Mouse (Mus musculus): ENCODE measurements around the gene Ero1l. TPM values are rescaled to one million over a fixed set of nuclear protein-coding genes. Genes with fewer than 3 reads are reported as not detected.

Gene Ero1l
- polyA plus RNA-seq, 1 experiment from 2014 or later: 96.6 TPM

- Histone ChIP-seq H3K36me3 (ENCODE audit: control insufficient read depth, insufficient read depth) (peaks cover 15% of the 10 kb centered on the region), H3K9me3 (ENCODE audit: control insufficient read depth) (no peaks in the 10 kb centered on the region), H3K27ac (ENCODE audit: low read depth, low read length) (no peak overlapping the region), H3K9ac (ENCODE audit: low read depth, low read length) (peak overlapping the region; percentile 93; the same call in 1 of the 2 replicates), H3K4me3 (ENCODE audit: low read depth, low read length) (peak overlapping the region; percentile 94), H3K4me2 (replicated peaks; ENCODE audit: low read depth) (peak overlapping the region; percentile 55), H3K27me3 (replicated peaks; ENCODE audit: control insufficient read depth, insufficient read depth, low read length) (no peaks in the 10 kb centered on the region), H3K4me1 (replicated peaks; ENCODE audit: control insufficient read depth, insufficient read depth, low read length) (0 out of 2 replicates have a peak, but pooled peaks cover 3% of the 10 kb centered on the region)
- peak; percentile 29 for ATAC-seq
- 16% methylated on average over 8 of the region's 8 CpGs for WGBS
- no peak for TF ChIP-seq CTCF (IDR thresholded peaks at IDR 0.05; ENCODE audit: low read depth)
These were observed 10.5 kb upstream of the Ero1l start for GRCm38 (mm10) chr14:45329018-45329588.

GRCm38 (mm10) chr14:45328072-45328713 lies 9.6 kb upstream of the Ero1l start:
- no peak for TF ChIP-seq CTCF (IDR thresholded peaks at IDR 0.05; ENCODE audit: low read depth)
- no peak overlapping the region for H3K9ac ChIP-seq (ENCODE audit: low read depth, low read length)
- peaks cover 8% of the 10 kb centered on the region for H3K36me3 ChIP-seq (ENCODE audit: control insufficient read depth, insufficient read depth)
- H3K27ac ChIP-seq (ENCODE audit: low read depth, low read length): no peak overlapping the region
- H3K4me1 ChIP-seq (replicated peaks; ENCODE audit: control insufficient read depth, insufficient read depth, low read length): 0 out of 2 replicates have a peak, but pooled peaks cover 3% of the 10 kb centered on the region
- no peak overlapping the region for H3K4me2 ChIP-seq (replicated peaks; ENCODE audit: low read depth)
- ATAC-seq: no peak
- H3K9me3 ChIP-seq (ENCODE audit: control insufficient read depth): no peaks in the 10 kb centered on the region
- 88% methylated on average over 4 of the region's 4 CpGs for WGBS
- H3K4me3 ChIP-seq (ENCODE audit: low read depth, low read length): no peak overlapping the region
- no peaks in the 10 kb centered on the region for H3K27me3 ChIP-seq (replicated peaks; ENCODE audit: control insufficient read depth, insufficient read depth, low read length)

- TF ChIP-seq CTCF (IDR thresholded peaks at IDR 0.05; ENCODE audit: low read depth): no peak
- ATAC-seq: peak; percentile 23; the same call in 1 of the 2 replicates
- no peaks in the 10 kb centered on the region for H3K9me3 ChIP-seq (ENCODE audit: control insufficient read depth)
- H3K27ac ChIP-seq (ENCODE audit: low read depth, low read length): peak overlapping the region; percentile 41; the same call in 1 of the 2 replicates
- H3K9ac ChIP-seq (ENCODE audit: low read depth, low read length): no peak overlapping the region
- no peaks in the 10 kb centered on the region for H3K27me3 ChIP-seq (replicated peaks; ENCODE audit: control insufficient read depth, insufficient read depth, low read length)
- peaks cover 12% of the 10 kb centered on the region; the same call in 1 of the 2 replicates for H3K4me1 ChIP-seq (replicated peaks; ENCODE audit: control insufficient read depth, insufficient read depth, low read length)
- no peak overlapping the region for H3K4me3 ChIP-seq (ENCODE audit: low read depth, low read length)
- no peaks in the 10 kb centered on the region for H3K36me3 ChIP-seq (ENCODE audit: control insufficient read depth, insufficient read depth)
- H3K4me2 ChIP-seq (replicated peaks; ENCODE audit: low read depth): no peak overlapping the region
These were observed 6.9 kb upstream of the Ero1l start for GRCm38 (mm10) chr14:45325471-45325870.

GRCm38 (mm10) chr14:45323320-45323719 lies 4.7 kb upstream of the Ero1l start:
- WGBS: 79% methylated on average over 3 of the region's 3 CpGs
- H3K36me3 ChIP-seq (ENCODE audit: control insufficient read depth, insufficient read depth): no peaks in the 10 kb centered on the region
- no peak overlapping the region for H3K4me2 ChIP-seq (replicated peaks; ENCODE audit: low read depth)
- no peak overlapping the region for H3K9ac ChIP-seq (ENCODE audit: low read depth, low read length)
- H3K9me3 ChIP-seq (ENCODE audit: control insufficient read depth): no peaks in the 10 kb centered on the region
- H3K27ac ChIP-seq (ENCODE audit: low read depth, low read length): no peak overlapping the region
- H3K4me1 ChIP-seq (replicated peaks; ENCODE audit: control insufficient read depth, insufficient read depth, low read length): peaks cover 12% of the 10 kb centered on the region; the same call in 1 of the 2 replicates
- ATAC-seq: no peak
- H3K27me3 ChIP-seq (replicated peaks; ENCODE audit: control insufficient read depth, insufficient read depth, low read length): no peaks in the 10 kb centered on the region
- TF ChIP-seq CTCF (IDR thresholded peaks at IDR 0.05; ENCODE audit: low read depth): no peak
- H3K4me3 ChIP-seq (ENCODE audit: low read depth, low read length): no peak overlapping the region

GRCm38 (mm10) chr14:45322450-45322849 lies 3.9 kb upstream of the Ero1l start:
- Histone ChIP-seq H3K9ac (ENCODE audit: low read depth, low read length) (no peak overlapping the region), H3K9me3 (ENCODE audit: control insufficient read depth) (no peaks in the 10 kb centered on the region), H3K4me3 (ENCODE audit: low read depth, low read length) (no peak overlapping the region), H3K4me2 (replicated peaks; ENCODE audit: low read depth) (no peak overlapping the region), H3K27me3 (replicated peaks; ENCODE audit: control insufficient read depth, insufficient read depth, low read length) (no peaks in the 10 kb centered on the region), H3K27ac (ENCODE audit: low read depth, low read length) (peak overlapping the region; percentile 76; the same call in 1 of the 2 replicates), H3K36me3 (ENCODE audit: control insufficient read depth, insufficient read depth) (no peaks in the 10 kb centered on the region), H3K4me1 (replicated peaks; ENCODE audit: control insufficient read depth, insufficient read depth, low read length) (peaks cover 12% of the 10 kb centered on the region; the same call in 1 of the 2 replicates)
- 77% methylated on average over 2 of the region's 2 CpGs for WGBS
- ATAC-seq: no peak
- TF ChIP-seq CTCF (IDR thresholded peaks at IDR 0.05; ENCODE audit: low read depth): no peak

GRCm38 (mm10) chr14:45321622-45322021 lies 3.1 kb upstream of the Ero1l start:
- H3K27me3 ChIP-seq (replicated peaks; ENCODE audit: control insufficient read depth, insufficient read depth, low read length): no peaks in the 10 kb centered on the region
- H3K4me1 ChIP-seq (replicated peaks; ENCODE audit: control insufficient read depth, insufficient read depth, low read length): peaks cover 12% of the 10 kb centered on the region; the same call in 1 of the 2 replicates
- H3K27ac ChIP-seq (ENCODE audit: low read depth, low read length): peak overlapping the region; percentile 76
- H3K4me3 ChIP-seq (ENCODE audit: low read depth, low read length): no peak overlapping the region
- no peaks in the 10 kb centered on the region for H3K9me3 ChIP-seq (ENCODE audit: control insufficient read depth)
- peak overlapping the region; percentile 30; the same call in 1 of the 2 replicates for H3K4me2 ChIP-seq (replicated peaks; ENCODE audit: low read depth)
- WGBS: 37% methylated on average over 5 of the region's 5 CpGs
- TF ChIP-seq CTCF (IDR thresholded peaks at IDR 0.05; ENCODE audit: low read depth): no peak
- no peaks in the 10 kb centered on the region for H3K36me3 ChIP-seq (ENCODE audit: control insufficient read depth, insufficient read depth)
- no peak overlapping the region for H3K9ac ChIP-seq (ENCODE audit: low read depth, low read length)
- peak; percentile 45 for ATAC-seq

Data from intestine, postnatal 0 days (tissue).